8 mouse cellular contexts compared by ENCODE assay signal in genomic region chr7:99352526-99353400, GRCm38 (mm10). TPM values are rescaled to one million over a fixed set of nuclear protein-coding genes. Genes with fewer than 3 reads are reported as not detected.
DNase-seq lines count a peak whose midpoint lies in the region; ATAC-seq lines count a peak whose summit lies in the region.

TSS of gene Serpinh1 (minus strand) at chr7:99353239.

- 2% methylated on average over 34 of the region's 35 CpGs for WGBS in forebrain, embryonic 15.5 days
- WGBS in large intestine, adult 2 months: 11% methylated on average over 35 of the region's 35 CpGs
- under 1% methylated on average over 34 of the region's 35 CpGs for WGBS in lung, embryonic 16.5 days

- no peaks in the 10 kb centered on the region for H3K9me3 ChIP-seq in forebrain, embryonic 15.5 days
- no peaks in the 10 kb centered on the region for H3K9me3 ChIP-seq in lung, embryonic 16.5 days (ENCODE audit: control insufficient read depth, low read length)

- no peak; the same call in 1 of the 2 replicates for ATAC-seq in forebrain, embryonic 15.5 days (replicated peaks)
- peak; percentile 86 for ATAC-seq in lung, embryonic 16.5 days (ENCODE audit: low read depth)
- no peak for ATAC-seq in CD4-positive, CD25-positive, alpha-beta regulatory T cell, adult 4 months

- peaks cover 62% of the 10 kb centered on the region for H3K4me1 ChIP-seq in forebrain, embryonic 15.5 days
- H3K4me1 ChIP-seq in lung, embryonic 16.5 days (replicated peaks; ENCODE audit: control insufficient read depth, insufficient read depth, low read length): peaks cover 61% of the 10 kb centered on the region

- H3K4me2 ChIP-seq in forebrain, embryonic 15.5 days (replicated peaks): peak within 1 kb of the TSS; percentile 51
- peak within 1 kb of the TSS; percentile 95 for H3K4me2 ChIP-seq in lung, embryonic 16.5 days (ENCODE audit: low read depth, low read length)

- H3K27ac ChIP-seq in forebrain, embryonic 15.5 days (replicated peaks): peak within 1 kb of the TSS; percentile 80
- H3K27ac ChIP-seq in lung, embryonic 16.5 days (ENCODE audit: low read length): peak within 1 kb of the TSS; percentile 100

- intact Hi-C loops in heart, postnatal 25 days (cut with DNase I): no loop called here

- H3K27me3 ChIP-seq in forebrain, embryonic 15.5 days: no peaks in the 10 kb centered on the region
- no peaks in the 10 kb centered on the region for H3K27me3 ChIP-seq in lung, embryonic 16.5 days (ENCODE audit: control insufficient read depth, insufficient read depth, low read depth, low read length)

- H3K36me3 ChIP-seq in forebrain, embryonic 15.5 days: no peaks in the 10 kb centered on the region
- peaks cover 17% of the 10 kb centered on the region for H3K36me3 ChIP-seq in lung, embryonic 16.5 days (ENCODE audit: control insufficient read depth, insufficient read depth, low read length)

- H3K9ac ChIP-seq in forebrain, embryonic 15.5 days (replicated peaks): peak within 1 kb of the TSS; percentile 38
- peak within 1 kb of the TSS; percentile 96 for H3K9ac ChIP-seq in lung, embryonic 16.5 days (ENCODE audit: low read length)

- DNase-seq in ES-CJ7 (ENCODE audit: low read depth, low spot score): peak; percentile 42
- peak; percentile 88 for DNase-seq in adrenal gland, postnatal 25 days
- peak; percentile 89 for DNase-seq in heart, postnatal 25 days (ENCODE audit: low spot score)
- no peak for DNase-seq in large intestine, adult 2 months (ENCODE audit: low read depth, low spot score)
- peak; percentile 69 to 73 for DNase-seq in right cerebral cortex, postnatal 10 days (ENCODE audit: low spot score in 2 of 2)

- H3K4me3 ChIP-seq in forebrain, embryonic 15.5 days: peak within 1 kb of the TSS; percentile 36
- peak within 1 kb of the TSS; percentile 73 for H3K4me3 ChIP-seq in lung, embryonic 16.5 days (ENCODE audit: low read length)

RNA-seq across cellular contexts. Expression of gene Serpinh1, which starts in this region (rescaled TPM):
- 318 and 396 TPM in 2 replicates for total RNA-seq in adrenal gland, postnatal 25 days (2021)
- polyA plus RNA-seq in forebrain, embryonic 15.5 days (2015; fragmentation: Nextera tagmentation; extraction: Ambion mirVana): 210 and 215 TPM in 2 replicates
- 100 to 1,000 TPM; 378 to 449 TPM for total RNA-seq in heart, postnatal 25 days (2021)
- polyA plus RNA-seq in large intestine, adult 2 months (2012; rRNA removed): 94.4 and 97.4 TPM in 2 replicates
- polyA plus RNA-seq in lung, embryonic 16.5 days (2015; fragmentation: Nextera tagmentation; extraction: Ambion mirVana): 1,678 and 1,766 TPM in 2 replicates
- under 1 TPM in 1 of 2 experiments, not detected in 1; 0.15 TPM for polyA plus RNA-seq in CD4-positive, CD25-positive, alpha-beta regulatory T cell, adult 4 months (2017; shearing (Covaris generic))

Comparison
In these comparisons a context has a peak if more than half of its experiments do, and no peak if none do; other contexts are left out.
1. RNA of gene Serpinh1 (polyA plus RNA-seq): 1,678 to 1,766 TPM in lung, embryonic 16.5 days, 210 to 215 TPM in forebrain, embryonic 15.5 days and 94.4 to 97.4 TPM in large intestine, adult 2 months; 0.15 TPM in CD4-positive, CD25-positive, alpha-beta regulatory T cell, adult 4 months; every median in the first group is over 10 times any median in the second.